Mouse (Mus musculus): ENCODE measurements around the gene Tnfrsf23. TPM values are rescaled to one million over a fixed set of nuclear protein-coding genes. Genes with fewer than 3 reads are reported as not detected.
"Not testable (repeated sequence)": the region's sequence is repeated elsewhere in the genome, so short reads cannot be mapped to it uniquely, and the experiment has no call there.

Gene Tnfrsf23
- polyA plus RNA-seq, 1 experiment: 2.3 TPM

- peak; percentile 98 for DNase-seq (ENCODE audit: low read depth)
- TF ChIP-seq CTCF (IDR thresholded peaks at IDR 0.05; ENCODE audit: borderline replicate concordance, extremely low read depth, insufficient read depth, insufficient read length): peak; percentile 97
- TF ChIP-seq POLR2A (IDR thresholded peaks at IDR 0.05; ENCODE audit: borderline replicate concordance, extremely low read depth, insufficient read depth, insufficient read length, poor library complexity, severe bottlenecking): no peak
These were observed 21.2 kb upstream of the Tnfrsf23 start for GRCm38 (mm10) chr7:143706697-143707438.

- TF ChIP-seq POLR2A (IDR thresholded peaks at IDR 0.05; ENCODE audit: borderline replicate concordance, extremely low read depth, insufficient read depth, insufficient read length, poor library complexity, severe bottlenecking) (no peak), CTCF (IDR thresholded peaks at IDR 0.05; ENCODE audit: borderline replicate concordance, extremely low read depth, insufficient read depth, insufficient read length) (peak; percentile 37; the same call in 1 of the 2 replicates)
- peak; percentile 20 for DNase-seq (ENCODE audit: low read depth)
These were observed 10.5 kb upstream of the Tnfrsf23 start for GRCm38 (mm10) chr7:143696140-143696539.

GRCm38 (mm10) chr7:143694550-143694949 lies 8.9 kb upstream of the Tnfrsf23 start:
- TF ChIP-seq CTCF (IDR thresholded peaks at IDR 0.05; ENCODE audit: borderline replicate concordance, extremely low read depth, insufficient read depth, insufficient read length) (no peak), POLR2A (IDR thresholded peaks at IDR 0.05; ENCODE audit: borderline replicate concordance, extremely low read depth, insufficient read depth, insufficient read length, poor library complexity, severe bottlenecking) (no peak)
- DNase-seq (ENCODE audit: low read depth): no peak

GRCm38 (mm10) chr7:143692746-143693510 lies 7.3 kb upstream of the Tnfrsf23 start:
- DNase-seq (ENCODE audit: low read depth): no peak
- TF ChIP-seq CTCF (IDR thresholded peaks at IDR 0.05; ENCODE audit: borderline replicate concordance, extremely low read depth, insufficient read depth, insufficient read length) (no peak), POLR2A (IDR thresholded peaks at IDR 0.05; ENCODE audit: borderline replicate concordance, extremely low read depth, insufficient read depth, insufficient read length, poor library complexity, severe bottlenecking) (no peak)

GRCm38 (mm10) chr7:143691909-143692308 lies 6.2 kb upstream of the Tnfrsf23 start:
- TF ChIP-seq POLR2A (IDR thresholded peaks at IDR 0.05; ENCODE audit: borderline replicate concordance, extremely low read depth, insufficient read depth, insufficient read length, poor library complexity, severe bottlenecking): no peak
- no peak for TF ChIP-seq CTCF (IDR thresholded peaks at IDR 0.05; ENCODE audit: borderline replicate concordance, extremely low read depth, insufficient read depth, insufficient read length)
- no peak for DNase-seq (ENCODE audit: low read depth)

GRCm38 (mm10) chr7:143691181-143691580 lies 5.5 kb upstream of the Tnfrsf23 start:
- DNase-seq (ENCODE audit: low read depth): no peak
- TF ChIP-seq POLR2A (IDR thresholded peaks at IDR 0.05; ENCODE audit: borderline replicate concordance, extremely low read depth, insufficient read depth, insufficient read length, poor library complexity, severe bottlenecking): no peak
- no peak for TF ChIP-seq CTCF (IDR thresholded peaks at IDR 0.05; ENCODE audit: borderline replicate concordance, extremely low read depth, insufficient read depth, insufficient read length)

- no peak for DNase-seq (ENCODE audit: low read depth)
- TF ChIP-seq CTCF (IDR thresholded peaks at IDR 0.05; ENCODE audit: borderline replicate concordance, extremely low read depth, insufficient read depth, insufficient read length) (no peak), POLR2A (IDR thresholded peaks at IDR 0.05; ENCODE audit: borderline replicate concordance, extremely low read depth, insufficient read depth, insufficient read length, poor library complexity, severe bottlenecking) (no peak)
These were observed 4.3 kb upstream of the Tnfrsf23 start for GRCm38 (mm10) chr7:143689946-143690345.

- no peak for DNase-seq (ENCODE audit: low read depth)
- TF ChIP-seq CTCF (IDR thresholded peaks at IDR 0.05; ENCODE audit: borderline replicate concordance, extremely low read depth, insufficient read depth, insufficient read length): no peak
- no peak for TF ChIP-seq POLR2A (IDR thresholded peaks at IDR 0.05; ENCODE audit: borderline replicate concordance, extremely low read depth, insufficient read depth, insufficient read length, poor library complexity, severe bottlenecking)
These were observed 3.8 kb upstream of the Tnfrsf23 start for GRCm38 (mm10) chr7:143689481-143689880.

GRCm38 (mm10) chr7:143686676-143687075 lies 1.0 kb upstream of the Tnfrsf23 start:
- not testable (repeated sequence) for DNase-seq (ENCODE audit: low read depth)

GRCm38 (mm10) chr7:143686191-143686590 lies 519 bp upstream of the Tnfrsf23 start:
- not testable (repeated sequence) for DNase-seq (ENCODE audit: low read depth)

GRCm38 (mm10) chr7:143684569-143684968 lies 1.1 kb downstream of the Tnfrsf23 start:
- not testable (repeated sequence) for DNase-seq (ENCODE audit: low read depth)

GRCm38 (mm10) chr7:143681566-143681965 lies 4.1 kb downstream of the Tnfrsf23 start:
- no peak for DNase-seq (ENCODE audit: low read depth)
- TF ChIP-seq POLR2A (IDR thresholded peaks at IDR 0.05; ENCODE audit: borderline replicate concordance, extremely low read depth, insufficient read depth, insufficient read length, poor library complexity, severe bottlenecking) (no peak), CTCF (IDR thresholded peaks at IDR 0.05; ENCODE audit: borderline replicate concordance, extremely low read depth, insufficient read depth, insufficient read length) (no peak)

- not testable (repeated sequence) for DNase-seq (ENCODE audit: low read depth)
These were observed 4.8 kb downstream of the Tnfrsf23 start for GRCm38 (mm10) chr7:143680836-143681235.

GRCm38 (mm10) chr7:143679650-143680049 lies 6.0 kb downstream of the Tnfrsf23 start:
- DNase-seq (ENCODE audit: low read depth): not testable (repeated sequence)
